Mouse (Mus musculus) cortical plate, adult 2 months (tissue): ENCODE data around the gene Cul7. TPM values are rescaled to one million over a fixed set of nuclear protein-coding genes. Genes with fewer than 3 reads are reported as not detected.

Experiments used
- H3K27ac ChIP-seq: fragments of 200-500 bp; 2 replicates; pipeline ENCODE4 v1.5.1; 2012; ENCODE audit warnings: low read length, control low read depth, inconsistent platforms; ENCODE audit not compliant: insufficient read depth
- H3K4me1 ChIP-seq: fragments of 200-500 bp; 2 replicates; pipeline ENCODE4 v1.6.1; 2011; ENCODE audit warnings: low read length; ENCODE audit not compliant: control insufficient read depth, insufficient read depth
- H3K4me3 ChIP-seq: fragments of 200-500 bp; 2 replicates; pipeline ENCODE4 v1.5.1; 2011; ENCODE audit warnings: mild to moderate bottlenecking, low read length, control low read depth; ENCODE audit not compliant: insufficient read depth
- CTCF ChIP-seq: fragments of 200-500 bp; IDR thresholded peaks from 2 replicates; pipeline ENCODE4 v1.5.1; 2011; ENCODE audit warnings: mild to moderate bottlenecking, control low read depth, low read length; ENCODE audit not compliant: insufficient read depth; ENCODE audit errors: extremely low read depth
- POLR2A ChIP-seq: fragments of 200-500 bp; IDR thresholded peaks from 2 replicates; pipeline ENCODE4 v1.6.1; 2011; ENCODE audit warnings: mild to moderate bottlenecking, low read length, control low read depth; ENCODE audit not compliant: insufficient read depth; ENCODE audit errors: extremely low read depth
- polyA plus RNA-seq: library from polyadenylated mRNA; depleted of rRNA; stranded (reverse); fragments of >200 nt; gene quantifications from 2 replicates; pipeline ENCODE4 v1.2.3, GENCODE M21; 2012

Cul7 gene
- polyA plus RNA-seq, 1 experiment = 25.8 TPM

DNA sequence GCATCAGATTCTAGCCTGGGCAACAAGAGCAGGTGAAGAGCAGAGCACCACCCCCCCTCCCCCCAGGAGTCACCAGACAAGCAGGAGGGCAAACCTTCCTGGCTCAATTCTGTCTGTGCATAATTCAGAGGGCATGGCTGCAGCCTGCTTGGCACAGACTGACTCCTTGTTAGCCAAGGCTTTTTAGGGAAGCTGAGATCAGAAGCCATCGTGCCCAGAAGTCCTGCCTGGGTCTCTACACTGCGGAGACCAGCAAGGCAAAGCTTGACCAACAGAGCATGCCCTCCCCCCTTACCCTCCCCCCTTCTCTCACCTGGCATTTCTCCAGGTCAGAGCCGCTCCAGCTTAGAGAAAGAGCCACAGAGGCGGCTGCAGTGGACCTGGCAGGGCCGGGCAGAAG, 12.6 kb downstream of the Cul7 start:
- H3K4me1 ChIP-seq = no peaks in the 10 kb centered on the region
- H3K27ac ChIP-seq = no peak overlapping the region
- no peak for TF ChIP-seq CTCF
- no peak for TF ChIP-seq POLR2A
- H3K4me3 ChIP-seq = no peak overlapping the region

GRCm38 (mm10) chr17:46667712-46668111, 17.6 kb downstream of the Cul7 start:
- no peak overlapping the region for H3K27ac ChIP-seq
- TF ChIP-seq CTCF (no peak), POLR2A (no peak)
- H3K4me3 ChIP-seq = no peak overlapping the region
- H3K4me1 ChIP-seq = no peaks in the 10 kb centered on the region

GRCm38 (mm10) chr17:46669911-46670310, 19.8 kb downstream of the Cul7 start:
- peaks cover 2% of the 10 kb centered on the region for H3K4me1 ChIP-seq
- no peak overlapping the region for H3K4me3 ChIP-seq
- no peak for TF ChIP-seq POLR2A
- no peak for TF ChIP-seq CTCF
- no peak overlapping the region for H3K27ac ChIP-seq

DNA sequence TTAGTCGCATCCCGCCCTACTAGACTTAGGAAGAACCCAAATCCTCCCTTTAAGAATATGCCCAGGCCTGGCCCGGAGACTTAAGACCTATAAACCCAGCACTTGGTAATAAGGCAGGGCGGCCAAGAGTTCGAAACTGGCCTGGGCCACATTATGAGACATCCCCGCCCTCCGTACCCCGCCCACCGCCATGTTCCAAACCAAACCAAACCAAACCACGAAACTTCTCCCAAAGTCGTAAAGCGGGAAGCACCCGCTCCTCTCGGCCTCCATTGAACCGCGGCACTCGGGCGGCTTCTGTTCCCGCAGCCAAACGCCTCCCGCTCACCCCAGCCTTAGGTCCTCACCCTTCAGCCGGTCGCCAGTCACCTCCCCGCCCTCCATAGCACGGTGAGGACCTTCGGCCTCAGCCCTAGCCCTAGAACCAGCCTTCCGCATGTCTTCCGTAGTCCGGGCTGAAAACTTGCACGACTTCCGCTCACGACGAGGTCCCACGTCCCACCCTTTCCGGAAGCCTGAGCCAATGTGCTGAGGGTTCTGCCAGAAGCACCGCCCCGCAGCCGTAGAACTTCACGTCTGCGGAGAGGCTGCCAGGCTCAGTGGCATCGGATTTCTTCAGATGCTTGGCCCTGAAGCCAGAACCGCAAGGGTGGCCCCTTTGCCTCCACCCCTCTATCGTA, 23.9 kb downstream of the Cul7 start, which contains the start of gene Rrp36:
Gene Rrp36, minus strand, starts transcription at position 503 of the 680 bp plus-strand sequence.
- Histone ChIP-seq H3K4me3 (peak within 1 kb of the TSS; percentile 70), H3K4me1 (peaks cover 4% of the 10 kb centered on the region), H3K27ac (no peak within 1 kb of the TSS)
- TF ChIP-seq POLR2A = peak; percentile 85
- no peak for TF ChIP-seq CTCF

DNA sequence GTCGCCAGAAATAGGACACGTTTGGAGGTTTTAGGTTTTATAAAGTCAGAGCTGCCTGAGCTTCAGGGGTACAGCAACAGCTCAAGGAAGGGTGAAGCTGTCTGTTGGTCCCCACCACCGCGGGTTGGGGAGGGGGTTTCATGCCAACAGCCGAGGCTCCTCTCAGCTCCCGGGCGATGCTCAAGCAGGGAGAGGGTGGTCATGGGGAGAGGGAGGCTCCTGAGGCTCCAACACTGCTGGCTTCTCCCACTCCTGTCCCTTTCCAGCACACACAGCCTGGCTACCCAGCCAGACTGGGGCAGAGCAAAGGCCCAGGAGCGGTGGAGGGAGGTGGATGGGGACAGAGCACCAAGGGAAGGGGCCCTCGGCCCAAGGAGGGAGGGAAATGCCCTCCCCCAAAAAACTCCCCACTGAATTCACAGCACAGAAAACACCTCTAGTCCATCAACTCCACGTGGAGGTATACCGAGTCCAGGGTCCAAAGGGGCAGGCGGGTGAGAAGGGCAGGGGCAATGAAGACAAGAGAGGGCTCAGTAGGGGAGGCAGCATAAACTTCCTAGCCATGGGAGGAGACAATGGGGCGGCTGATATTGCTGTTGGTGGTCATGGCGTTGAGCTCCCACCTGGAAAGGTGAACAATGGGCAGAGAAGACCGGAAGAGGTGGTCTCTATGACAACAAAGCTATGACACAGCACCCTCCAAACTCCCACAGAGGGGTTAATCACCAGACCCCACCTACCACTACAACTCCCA, 24.6 kb downstream of the Cul7 start:
- H3K4me3 ChIP-seq = peak overlapping the region; percentile 70; the same call in 1 of the 2 replicates
- TF ChIP-seq CTCF (no peak), POLR2A (no peak)
- peaks cover 5% of the 10 kb centered on the region for H3K4me1 ChIP-seq
- H3K27ac ChIP-seq = no peak overlapping the region

- Histone ChIP-seq H3K27ac (no peak within 1 kb of the TSS), H3K4me1 (peaks cover 3% of the 10 kb centered on the region; the same call in 1 of the 2 replicates), H3K4me3 (peak within 1 kb of the TSS; percentile 89)
- TF ChIP-seq POLR2A = no peak
- no peak for TF ChIP-seq CTCF
Observed at GRCm38 (mm10) chr17:46678416-46678815, 28.3 kb downstream of the Cul7 start, which contains the start of gene Mea1. Mea1 (plus strand) TSS chr17:46678793.

DNA sequence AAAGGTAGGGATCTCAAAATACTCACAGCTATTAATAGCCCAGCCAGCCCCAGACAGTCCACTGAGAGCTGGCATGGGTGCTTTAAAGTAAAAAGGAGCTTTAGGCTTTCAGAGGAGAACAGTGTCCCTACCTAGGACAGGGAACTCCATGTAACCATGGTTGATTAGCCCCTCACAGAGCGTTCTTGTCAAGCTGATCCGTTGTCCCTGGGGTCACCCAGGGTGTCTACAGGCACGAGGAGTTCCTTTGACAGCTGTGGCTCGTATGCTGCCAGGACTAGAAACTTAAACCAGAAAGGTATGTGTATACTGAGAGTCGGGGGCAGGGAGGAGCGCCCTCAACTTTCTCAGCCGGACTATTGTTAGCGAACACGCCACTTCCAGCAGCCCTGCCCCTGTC, 28.8 kb downstream of the Cul7 start:
- Histone ChIP-seq H3K4me3 (peak overlapping the region; percentile 89; the same call in 1 of the 2 replicates), H3K4me1 (peaks cover 3% of the 10 kb centered on the region; the same call in 1 of the 2 replicates), H3K27ac (no peak overlapping the region)
- TF ChIP-seq CTCF (no peak), POLR2A (no peak)

DNA sequence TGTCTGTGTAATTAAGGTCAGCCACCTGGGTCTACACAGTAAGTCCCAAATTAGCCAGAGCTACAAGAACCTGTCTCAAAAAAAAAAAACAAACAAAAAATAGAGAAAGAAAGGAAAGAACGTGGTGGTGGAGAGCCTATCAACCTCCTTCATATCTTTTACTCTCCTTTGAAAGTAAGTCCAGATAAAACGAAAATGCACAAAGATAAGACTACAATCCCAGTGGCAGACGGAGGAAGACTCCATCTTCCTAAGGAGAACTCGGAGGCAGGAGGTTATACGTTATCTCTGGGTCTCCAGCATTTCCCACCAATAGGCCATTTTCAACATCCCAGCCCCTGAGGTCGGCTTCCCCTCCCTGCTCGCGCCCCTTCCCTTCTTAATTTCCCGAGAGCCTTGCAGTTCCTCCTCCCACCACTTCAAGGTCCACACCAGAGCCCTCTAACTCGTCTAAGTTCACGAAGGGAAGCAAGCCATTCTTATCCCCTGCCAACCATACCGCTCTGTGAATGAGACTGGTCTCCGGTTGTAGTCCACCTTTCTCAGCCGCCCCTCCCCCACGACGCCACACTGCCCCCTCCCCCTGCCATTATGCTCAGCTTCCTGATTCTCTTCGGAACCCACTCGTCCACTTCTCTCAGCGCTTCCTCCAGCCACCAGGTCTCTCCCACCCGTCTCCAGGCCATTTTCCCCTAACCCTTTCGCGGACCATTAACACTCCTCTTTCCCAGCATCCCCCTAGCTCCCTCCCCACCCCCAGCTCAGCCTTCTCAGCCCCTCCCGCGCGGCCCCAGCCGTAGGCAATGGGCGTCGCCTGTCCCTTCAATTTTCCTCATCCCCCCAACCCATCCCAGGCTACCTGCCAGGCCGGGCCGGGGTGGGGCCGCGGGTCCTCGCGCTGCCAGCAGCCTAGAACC, 30.0 kb downstream of the Cul7 start:
- H3K4me1 ChIP-seq = peaks cover 3% of the 10 kb centered on the region; the same call in 1 of the 2 replicates
- TF ChIP-seq POLR2A (no peak), CTCF (no peak)
- peak overlapping the region; percentile 89 for H3K4me3 ChIP-seq
- no peak overlapping the region for H3K27ac ChIP-seq

- Histone ChIP-seq H3K4me3 (peak within 1 kb of the TSS; percentile 89), H3K27ac (no peak within 1 kb of the TSS), H3K4me1 (peaks cover 3% of the 10 kb centered on the region; the same call in 1 of the 2 replicates)
- TF ChIP-seq CTCF (no peak), POLR2A (peak; percentile 53)
Observed at GRCm38 (mm10) chr17:46680760-46681373, 30.7 kb downstream of the Cul7 start, which contains the start of gene Klhdc3. Klhdc3 (minus strand) TSS chr17:46680914.
